Mouse (Mus musculus) layer of hippocampus, adult 9-10 months (tissue): Measurements from ENCODE around the gene F12.

ENCODE experiments used
- DNase-seq: peaks from one replicate; pipeline ENCODE4 v3.0.0; 2022; ENCODE audit warnings: low spot score

Gene F12

DNA sequence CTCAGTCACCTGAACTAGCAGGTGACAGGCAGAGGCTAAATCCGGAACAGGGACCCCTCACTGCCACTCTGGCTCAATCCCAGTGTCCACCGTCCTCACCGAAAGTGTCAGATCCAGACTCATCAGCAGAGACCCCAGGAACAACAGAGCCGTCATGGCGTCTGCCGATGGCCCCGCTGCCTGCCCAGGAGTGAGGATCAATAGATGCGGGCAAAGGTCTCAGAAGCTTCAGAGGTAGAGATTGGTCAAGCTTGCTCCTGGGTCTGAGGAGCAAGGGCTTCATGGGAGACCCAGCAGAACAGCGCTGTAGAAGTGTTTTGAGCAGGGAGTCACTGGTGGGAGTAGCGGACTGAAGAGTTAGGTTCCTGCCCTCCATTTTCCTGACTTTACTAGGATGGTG, at the start of gene F12:
TSS of gene F12 (minus strand) at position 181 of the 400 bp plus-strand sequence.
- no peak for DNase-seq

- DNase-seq = no peak
These were observed 49.7 kb upstream of the F12 start for GRCm38 (mm10) chr13:55476256-55476655.

DNA sequence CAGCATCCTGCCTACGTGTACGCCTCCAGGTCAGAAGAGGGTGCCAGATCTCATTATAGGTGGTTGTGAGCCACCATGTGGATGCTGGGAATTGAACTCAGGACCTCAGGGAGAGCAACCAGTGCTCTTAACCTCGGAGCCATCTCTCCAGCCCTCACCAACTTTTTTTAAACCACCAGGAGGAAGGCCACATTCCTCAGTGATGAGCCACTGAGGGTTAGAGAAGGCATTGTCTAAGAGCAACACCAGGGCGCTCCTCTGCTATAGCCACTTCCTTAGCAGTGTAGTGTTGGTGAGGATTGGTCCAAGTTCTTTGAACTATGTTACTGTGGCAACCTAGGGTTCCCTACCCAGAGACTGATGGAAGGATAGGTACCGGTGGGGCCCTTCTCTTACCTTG, 49.2 kb upstream of the F12 start:
- no peak for DNase-seq

- no peak for DNase-seq
These were observed 48.1 kb upstream of the F12 start for GRCm38 (mm10) chr13:55474621-55475069.

GRCm38 (mm10) chr13:55473961-55474360, 47.4 kb upstream of the F12 start:
- DNase-seq = no peak

- no peak for DNase-seq
These were observed 46.7 kb upstream of the F12 start for GRCm38 (mm10) chr13:55473076-55473831.

- no peak for DNase-seq
These were observed 45.8 kb upstream of the F12 start for GRCm38 (mm10) chr13:55472132-55473022.

- no peak for DNase-seq
These were observed 45.2 kb upstream of the F12 start for GRCm38 (mm10) chr13:55471819-55472131.

DNA sequence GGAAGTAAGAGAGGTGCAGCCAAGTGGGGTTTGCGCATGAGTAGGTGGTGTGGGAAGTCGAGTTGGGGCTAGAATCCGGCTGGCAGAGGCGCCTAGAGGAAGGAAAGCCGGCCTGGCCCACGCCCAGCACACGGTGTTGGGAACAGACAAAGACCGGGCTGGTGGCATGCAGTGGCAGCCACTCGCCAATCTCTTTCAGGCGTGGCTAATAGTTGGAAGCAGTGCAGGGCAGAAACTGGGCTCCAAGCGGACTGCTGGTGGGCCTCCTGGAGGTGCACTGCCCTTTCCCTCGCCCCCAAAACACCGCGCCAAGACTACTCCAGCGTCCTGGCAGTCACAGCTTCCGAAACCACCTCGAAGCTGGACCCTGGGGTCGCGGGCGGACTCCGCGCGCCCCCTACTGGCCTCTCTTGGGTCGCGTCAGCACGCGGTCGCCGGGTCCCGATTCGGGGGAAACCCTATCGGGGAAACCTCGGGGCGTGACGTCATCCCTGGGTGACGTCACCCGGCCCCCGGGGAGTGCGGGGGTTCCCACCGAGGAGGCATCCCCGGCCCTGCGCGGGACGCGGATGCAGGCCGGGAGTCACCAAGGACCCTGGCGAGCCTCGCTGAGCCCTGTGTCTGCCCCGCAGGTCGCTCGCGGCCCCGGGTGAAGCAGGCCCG, 44.7 kb upstream of the F12 start:
- no peak for DNase-seq

- DNase-seq = no peak
These were observed 43.8 kb upstream of the F12 start for GRCm38 (mm10) chr13:55470372-55470771.

DNA sequence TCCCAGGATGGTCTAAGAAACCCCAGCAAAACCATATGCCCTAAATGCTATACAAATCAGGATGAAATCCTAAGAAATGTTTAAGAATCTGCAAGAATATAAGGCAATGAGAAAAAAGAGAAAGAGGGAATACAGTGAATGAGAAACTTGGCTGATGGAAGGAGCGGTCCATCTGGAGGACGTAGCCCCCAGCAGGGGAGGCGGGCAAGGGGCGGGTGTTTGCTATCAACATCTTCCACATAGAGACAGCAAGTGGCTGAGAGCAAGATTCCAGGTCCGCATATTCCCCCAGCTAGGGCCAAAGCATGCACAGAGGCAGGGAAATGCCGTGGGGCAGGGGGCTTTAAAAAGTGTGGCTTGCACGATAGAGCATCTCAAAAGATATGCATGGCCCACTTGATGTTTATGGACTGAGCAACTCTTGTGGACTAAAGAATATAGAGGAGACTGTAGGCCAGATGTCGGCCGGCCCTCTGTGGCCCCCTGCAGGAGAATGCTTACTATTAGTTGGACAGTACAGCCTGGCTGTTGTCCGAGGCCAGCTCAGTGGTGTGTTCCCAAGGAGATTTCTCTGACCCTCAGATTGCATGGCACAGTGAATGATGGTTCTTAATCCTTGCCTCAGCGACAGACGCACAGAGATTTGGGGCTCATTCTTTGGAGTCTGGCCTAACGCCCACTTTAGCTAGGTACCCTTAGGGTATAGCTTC, 42.4 kb upstream of the F12 start:
- DNase-seq = no peak

DNA sequence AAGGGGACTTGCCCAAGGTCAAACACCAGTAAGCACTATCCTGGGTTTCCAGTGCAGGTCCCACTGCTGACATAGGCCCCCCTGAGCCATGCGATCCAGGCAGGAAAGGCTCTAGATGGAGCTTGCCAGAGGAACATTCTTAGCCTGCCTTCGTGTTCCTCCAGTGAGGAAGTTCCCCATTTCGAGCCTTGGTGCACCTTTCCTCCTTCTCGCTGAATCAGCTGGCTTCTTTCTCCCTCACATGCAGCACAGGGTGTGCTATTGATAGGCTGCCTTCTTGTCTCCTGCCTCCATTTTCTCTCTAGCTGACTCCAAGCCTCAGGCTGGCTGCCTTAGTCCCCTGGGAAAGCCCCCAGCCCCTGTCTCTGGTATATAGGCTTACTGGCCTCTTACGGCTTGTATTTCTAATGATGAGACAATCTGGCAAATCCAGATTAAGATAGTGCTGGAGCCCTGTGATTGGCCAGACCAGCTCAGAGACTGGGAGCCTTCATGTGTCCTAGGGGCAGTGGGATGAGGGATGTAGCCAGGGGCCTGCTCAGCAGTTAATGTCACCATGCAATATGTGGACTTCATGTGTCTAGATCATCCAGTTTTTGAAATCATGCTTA, 39.3 kb upstream of the F12 start:
- no peak for DNase-seq

DNA sequence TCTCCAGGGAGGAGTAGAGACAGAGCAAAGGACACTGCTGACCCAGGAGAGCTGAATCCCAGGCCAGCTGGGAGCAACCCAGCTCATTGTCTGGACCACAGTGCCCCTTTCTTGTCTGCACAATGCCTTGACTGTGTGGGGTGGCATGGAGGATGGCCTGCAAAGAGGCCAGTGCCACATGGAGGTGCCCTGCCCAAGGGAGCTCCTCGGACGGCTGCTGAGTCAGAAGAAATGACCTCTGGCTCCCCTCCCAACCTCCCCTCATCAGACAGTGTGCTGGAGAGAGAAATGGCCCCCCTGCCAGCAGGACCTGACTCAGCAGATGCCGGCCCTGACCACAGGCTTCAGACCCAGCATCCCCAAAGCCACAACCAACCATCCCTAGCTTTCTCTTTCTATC, 38.6 kb upstream of the F12 start:
- no peak for DNase-seq

DNA sequence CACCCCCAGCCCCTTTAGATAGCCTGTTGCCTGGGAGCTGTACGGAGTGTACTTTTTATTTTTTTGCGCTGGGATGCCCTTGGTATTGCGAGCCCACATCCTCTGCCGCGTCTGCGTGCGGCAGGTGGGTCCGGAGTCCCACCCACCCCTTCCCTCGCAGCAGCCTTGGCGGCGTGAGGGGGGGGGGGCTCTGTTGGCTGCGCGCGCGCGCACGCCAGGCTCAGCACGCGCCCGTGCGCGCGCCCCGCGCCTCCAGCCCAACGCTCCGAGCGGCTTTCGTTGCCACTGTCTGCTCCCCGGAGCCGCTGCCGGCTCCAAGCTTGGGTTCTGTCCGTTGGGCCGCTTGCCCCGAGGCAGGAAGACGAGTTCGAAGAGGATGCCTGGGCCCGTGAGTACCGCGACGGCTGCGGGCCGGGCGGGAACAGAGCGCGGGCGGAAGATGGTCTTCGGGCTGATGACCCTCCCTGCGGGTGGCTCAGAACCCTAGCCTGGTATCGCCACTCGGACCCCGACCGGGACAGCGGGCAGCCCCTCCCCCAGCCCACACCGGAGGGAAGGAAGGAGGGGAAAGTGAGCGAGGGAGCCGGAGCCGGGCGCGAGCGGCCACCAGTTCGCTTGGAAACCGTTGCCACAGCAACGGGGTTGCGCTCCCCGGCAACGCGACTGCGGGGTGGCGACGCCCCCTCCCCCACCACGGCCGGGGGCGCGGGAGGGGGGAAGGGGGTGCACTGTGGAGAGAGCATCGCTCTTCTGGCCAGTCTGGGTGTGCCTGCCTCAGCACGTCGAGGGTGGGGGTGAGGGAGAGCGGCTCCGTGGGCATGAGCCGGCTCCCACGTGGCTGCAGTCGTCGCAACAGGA, 37.7 kb upstream of the F12 start, which contains the start of gene Prr7:
TSS of gene Prr7 (plus strand) at position 241 of the 858 bp plus-strand sequence.
- no peak for DNase-seq

DNA sequence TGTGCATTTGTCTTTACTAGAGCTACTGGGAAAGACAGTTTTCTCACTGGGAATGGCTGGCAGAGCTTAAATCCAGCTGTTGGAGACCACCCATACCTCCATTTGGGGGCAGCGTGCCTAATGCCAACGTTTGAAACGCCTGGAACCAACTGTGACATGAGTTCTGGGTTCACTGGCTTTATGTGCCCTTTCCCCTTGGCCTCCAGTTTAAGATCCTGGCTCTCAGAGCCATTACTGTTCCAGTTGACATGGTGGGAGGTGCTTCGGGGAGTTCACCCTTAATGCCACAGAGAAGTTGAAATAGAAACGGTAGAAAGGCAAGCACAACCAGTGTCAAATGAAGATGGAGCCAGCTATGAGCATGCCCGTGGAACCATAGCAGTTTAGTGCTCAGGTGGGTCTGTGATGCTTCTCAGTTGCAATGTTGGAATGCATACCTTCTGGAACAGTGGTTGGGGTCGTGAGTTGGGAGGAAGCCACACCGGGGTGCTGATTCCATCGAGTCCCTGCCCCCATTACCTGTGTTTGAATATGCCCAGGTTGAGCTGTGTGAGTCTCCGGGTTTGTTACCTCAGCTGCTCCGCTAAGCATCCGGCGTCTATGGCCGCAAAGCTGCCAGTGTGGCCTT, 36.9 kb upstream of the F12 start:
- DNase-seq = no peak

- no peak for DNase-seq
These were observed 36.4 kb upstream of the F12 start for GRCm38 (mm10) chr13:55462965-55463364.

DNA sequence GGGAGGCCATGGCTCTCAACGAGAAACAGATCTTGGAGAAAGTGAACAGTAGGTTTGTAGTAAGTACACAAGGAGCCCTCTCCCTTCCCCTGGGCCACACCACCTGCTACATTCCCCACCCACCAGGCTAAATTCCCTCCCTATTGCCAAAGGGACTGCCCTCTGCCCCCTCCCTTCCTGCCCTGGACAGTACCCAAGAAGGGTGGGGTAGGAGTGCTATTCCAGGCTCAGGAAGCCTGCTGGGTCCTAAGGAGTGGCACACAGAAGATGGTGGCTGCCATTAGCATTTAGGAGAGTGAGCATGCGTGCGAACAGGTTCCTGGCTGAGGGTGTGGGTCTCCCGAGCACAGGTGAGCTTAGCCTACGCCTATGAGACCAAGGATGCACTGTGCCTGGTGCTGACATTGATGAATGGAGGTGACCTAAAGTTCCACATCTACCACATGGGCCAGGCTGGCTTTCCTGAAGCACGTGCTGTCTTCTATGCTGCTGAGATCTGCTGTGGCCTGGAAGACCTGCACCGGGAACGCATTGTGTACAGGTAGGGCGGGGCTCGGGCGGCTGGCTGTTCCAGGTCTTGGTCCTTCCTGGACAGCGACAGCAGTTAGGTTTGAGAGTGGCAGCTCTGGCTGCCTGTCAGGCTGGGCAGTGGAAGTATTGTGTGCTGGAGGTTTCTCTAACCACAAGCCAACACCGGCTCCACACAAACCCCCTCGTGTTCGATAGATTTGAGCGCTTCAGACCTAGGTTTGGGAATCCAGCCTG, 25.4 kb upstream of the F12 start:
- no peak for DNase-seq

GRCm38 (mm10) chr13:55451296-55451695, 24.7 kb upstream of the F12 start:
- DNase-seq = no peak

DNA sequence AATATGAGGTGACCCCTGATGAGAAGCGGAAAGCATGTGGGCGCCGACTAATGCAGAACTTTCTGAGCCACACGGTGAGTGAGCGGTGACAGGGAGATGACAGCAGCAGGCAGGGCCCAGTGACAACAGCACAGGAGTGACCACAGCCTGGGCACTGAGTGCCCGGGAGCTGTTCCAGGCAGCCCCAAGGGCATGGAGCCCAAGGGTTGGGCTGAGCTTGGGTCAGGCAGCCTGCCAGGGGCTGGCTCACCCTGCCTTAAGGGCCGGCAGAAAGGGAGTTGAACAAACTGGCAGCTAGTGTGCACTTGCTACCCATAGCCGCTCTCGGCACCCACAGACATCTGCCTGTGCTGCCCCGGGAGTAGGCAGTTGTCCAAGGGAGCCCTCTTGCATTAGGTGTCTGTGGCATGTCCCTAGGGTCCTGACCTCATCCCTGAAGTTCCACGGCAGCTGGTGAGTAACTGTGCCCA, 24.0 kb upstream of the F12 start:
- DNase-seq = no peak
